Comparison of ENCODE assay signal across 8 mouse cellular contexts in the genomic region with DNA sequence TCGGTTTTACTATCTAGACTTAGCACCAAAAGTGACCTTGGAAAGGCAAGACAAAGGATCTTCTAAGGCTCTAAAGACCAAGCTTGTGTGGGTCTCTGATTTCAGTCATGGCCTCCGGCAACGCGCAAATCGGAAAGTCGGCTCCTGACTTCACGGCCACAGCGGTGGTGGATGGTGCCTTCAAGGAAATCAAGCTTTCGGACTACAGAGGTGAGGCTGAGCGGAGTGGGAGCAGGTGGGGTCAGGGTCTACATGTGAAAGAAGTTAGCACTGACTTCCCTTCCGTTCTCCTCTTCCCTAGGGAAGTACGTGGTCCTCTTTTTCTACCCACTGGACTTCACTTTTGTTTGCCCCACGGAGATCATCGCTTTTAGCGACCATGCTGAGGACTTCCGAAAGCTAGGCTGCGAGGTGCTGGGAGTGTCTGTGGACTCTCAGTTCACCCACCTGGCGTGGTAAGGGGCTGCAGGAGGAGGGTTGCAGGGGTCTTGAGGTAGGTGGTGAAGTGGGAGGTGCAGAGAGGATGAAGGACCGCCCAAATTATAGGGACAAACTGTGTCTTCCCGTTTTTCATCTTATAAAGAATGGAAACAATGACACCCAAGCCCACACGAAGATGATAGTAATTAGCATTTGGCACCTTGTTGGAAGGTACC. TPM values are rescaled to one million over a fixed set of nuclear protein-coding genes. Genes with fewer than 3 reads are reported as not detected.
DNase-seq lines count a peak whose midpoint lies in the region; ATAC-seq and TF ChIP-seq lines count a peak whose summit lies in the region.

No protein-coding gene starts in this region.

- peaks cover 26% of the 10 kb centered on the region for H3K4me1 ChIP-seq in thymus, adult 2 months (replicated peaks; ENCODE audit: control insufficient read depth, insufficient read depth, low read length)
- peaks cover 52% of the 10 kb centered on the region for H3K4me1 ChIP-seq in neural tube, embryonic 15.5 days

- peak overlapping the region; percentile 71 for H3K4me2 ChIP-seq in neural tube, embryonic 15.5 days

- TF ChIP-seq CTCF in thymus, adult 2 months (IDR thresholded peaks at IDR 0.05; ENCODE audit: borderline replicate concordance, control insufficient read depth, extremely low read depth, insufficient read depth, low read length, poor library complexity), result no peak

- peak overlapping the region; percentile 87 for H3K9ac ChIP-seq in neural tube, embryonic 15.5 days (replicated peaks)

- no peaks in the 10 kb centered on the region for H3K27me3 ChIP-seq in thymus, adult 2 months (ENCODE audit: control insufficient read depth, insufficient read depth, low read length)
- no peaks in the 10 kb centered on the region for H3K27me3 ChIP-seq in neural tube, embryonic 15.5 days (replicated peaks)

- 19% methylated on average over 21 of the region's 21 CpGs for WGBS in thymus, adult 2 months
- 8% methylated on average over 21 of the region's 21 CpGs for WGBS in neural tube, embryonic 15.5 days

- H3K36me3 ChIP-seq in thymus, adult 2 months (ENCODE audit: control insufficient read depth, insufficient read depth, low read length), result no peaks in the 10 kb centered on the region
- peaks cover 38% of the 10 kb centered on the region for H3K36me3 ChIP-seq in neural tube, embryonic 15.5 days

- DNase-seq in cerebellum, adult 9-11 months, result peak; percentile 54
- DNase-seq in cerebellum, postnatal 4 days (ENCODE audit: low spot score in 2 of 2), result no peak
- DNase-seq in thymus, adult 2 months, result no peak
- no peak for DNase-seq in thymus, adult 18-20 months
- peak; percentile 48 for DNase-seq in kidney, postnatal 10 days
- no peak for DNase-seq in gastrocnemius, postnatal 4 days (ENCODE audit: low spot score in 2 of 2)
- DNase-seq in urinary bladder, postnatal 10 days (ENCODE audit: low spot score), result no peak

- no peak overlapping the region for H3K27ac ChIP-seq in thymus, adult 2 months (ENCODE audit: control insufficient read depth, insufficient read depth, low read length)
- peak overlapping the region; percentile 88 for H3K27ac ChIP-seq in neural tube, embryonic 15.5 days (replicated peaks)

- H3K4me3 ChIP-seq in thymus, adult 2 months (ENCODE audit: control insufficient read depth, insufficient read depth, low read length), result peak overlapping the region; percentile 74
- H3K4me3 ChIP-seq in neural tube, embryonic 15.5 days (replicated peaks), result peak overlapping the region; percentile 73

- no peak for TF ChIP-seq POLR2A in thymus, adult 2 months (IDR thresholded peaks at IDR 0.05; ENCODE audit: control insufficient read depth, extremely low read depth, insufficient read depth, low read length, poor library complexity)

- no peaks in the 10 kb centered on the region for H3K9me3 ChIP-seq in neural tube, embryonic 15.5 days (replicated peaks)

- ATAC-seq in neural tube, embryonic 15.5 days (ENCODE audit: low FRiP score), result no peak

RNA-seq across cellular contexts. Expression of a gene that starts 0.7 kb away (rescaled TPM):
- polyA plus RNA-seq in thymus, adult 2 months (2012; rRNA removed), result 69.4 and 76.1 TPM in 2 replicates
- polyA plus RNA-seq in neural tube, embryonic 15.5 days (2015; fragmentation: Nextera tagmentation; extraction: Ambion mirVana), result 55.0 and 81.5 TPM in 2 replicates
- 10 to 100 TPM; 38.7 to 45.2 TPM for total RNA-seq in gastrocnemius, postnatal 4 days (2021)

RNA-seq across cellular contexts. Expression of a gene that starts 0.9 kb away (rescaled TPM):
- polyA plus RNA-seq in thymus, adult 2 months (2012; rRNA removed), result 162 and 183 TPM in 2 replicates
- polyA plus RNA-seq in neural tube, embryonic 15.5 days (2015; fragmentation: Nextera tagmentation; extraction: Ambion mirVana), result 930 and 1,070 TPM in 2 replicates
- 100 to 1,000 TPM; 317 to 327 TPM for total RNA-seq in gastrocnemius, postnatal 4 days (2021)

RNA-seq across cellular contexts. Expression of a gene that starts 1.0 kb away (rescaled TPM):
- polyA plus RNA-seq in thymus, adult 2 months (2012; rRNA removed), result 4.3 TPM in 1 of 2 replicates, not detected in the other
- polyA plus RNA-seq in neural tube, embryonic 15.5 days (2015; fragmentation: Nextera tagmentation; extraction: Ambion mirVana), result not detected in 2 replicates
- total RNA-seq in gastrocnemius, postnatal 4 days (2021), result 1 to 10 TPM in 1 of 2 experiments, not detected in 1; 2.0 TPM

RNA-seq across cellular contexts. Expression of a gene that starts 8.3 kb away (rescaled TPM):
- polyA plus RNA-seq in thymus, adult 2 months (2012; rRNA removed), result 125 and 128 TPM in 2 replicates
- 9.4 and 15.1 TPM in 2 replicates for polyA plus RNA-seq in neural tube, embryonic 15.5 days (2015; fragmentation: Nextera tagmentation; extraction: Ambion mirVana)
- 10 to 100 TPM in 1 of 2 experiments, 1 to 10 TPM in 1; 10.0 to 10.1 TPM for total RNA-seq in gastrocnemius, postnatal 4 days (2021)

RNA-seq across cellular contexts. Expression of a gene that starts 20.1 kb away (rescaled TPM):
- polyA plus RNA-seq in thymus, adult 2 months (2012; rRNA removed), result 7.2 and 7.4 TPM in 2 replicates
- 33.9 and 37.2 TPM in 2 replicates for polyA plus RNA-seq in neural tube, embryonic 15.5 days (2015; fragmentation: Nextera tagmentation; extraction: Ambion mirVana)
- total RNA-seq in gastrocnemius, postnatal 4 days (2021), result 1 to 10 TPM; 3.5 to 4.5 TPM

Comparison
In these comparisons a context has a peak if more than half of its experiments do, and no peak if none do; other contexts are left out.
1. DNase-seq: peak in cerebellum, adult 9-11 months (single experiment) and kidney, postnatal 10 days (single experiment); none in cerebellum, postnatal 4 days (0 of 2), thymus, adult 2 months (single experiment), thymus, adult 18-20 months (0 of 2), gastrocnemius, postnatal 4 days (0 of 2) and urinary bladder, postnatal 10 days (single experiment).